Mouse (Mus musculus): ENCODE data around the gene Zc2hc1b.

The Zc2hc1b gene

GRCm38 (mm10) chr10:13115030-13115429 lies 62.8 kb downstream of the Zc2hc1b start:
- DNase-seq (ENCODE audit: low spot score), result no peak

- no peak for DNase-seq (ENCODE audit: low spot score)
Observed at GRCm38 (mm10) chr10:13113641-13114040, 64.2 kb downstream of the Zc2hc1b start.

- no peak for DNase-seq (ENCODE audit: low spot score)
Observed at GRCm38 (mm10) chr10:13112849-13113248, 65.0 kb downstream of the Zc2hc1b start.

GRCm38 (mm10) chr10:13109781-13110180 lies 68.0 kb downstream of the Zc2hc1b start:
- no peak for DNase-seq (ENCODE audit: low spot score)

- no peak for DNase-seq (ENCODE audit: low spot score)
Observed at GRCm38 (mm10) chr10:13108847-13109246, 69.0 kb downstream of the Zc2hc1b start.

GRCm38 (mm10) chr10:13108021-13108548 lies 69.7 kb downstream of the Zc2hc1b start:
- no peak for DNase-seq (ENCODE audit: low spot score)

- no peak for DNase-seq (ENCODE audit: low spot score)
Observed at GRCm38 (mm10) chr10:13106909-13107624, 70.8 kb downstream of the Zc2hc1b start.

- no peak for DNase-seq (ENCODE audit: low spot score)
Observed at GRCm38 (mm10) chr10:13103838-13104237, 74.0 kb downstream of the Zc2hc1b start.

GRCm38 (mm10) chr10:13102360-13102759 lies 75.5 kb downstream of the Zc2hc1b start:
- no peak for DNase-seq (ENCODE audit: low spot score)

- no peak for DNase-seq (ENCODE audit: low spot score)
Observed at GRCm38 (mm10) chr10:13100061-13100648, 77.7 kb downstream of the Zc2hc1b start.
